Mouse (Mus musculus) forebrain, embryonic 16.5 days (tissue): ENCODE results near the gene Golt1a. TPM values are rescaled to one million over a fixed set of nuclear protein-coding genes. Genes with fewer than 3 reads are reported as not detected.

ENCODE experiments used
- ATAC-seq: fragments of 200-750 bp; cut with Nextera tagmentation; 2 replicates; pipeline ENCODE4 v1.8.0; 2017; ENCODE audit warnings: mild to moderate bottlenecking, moderate library complexity
- H3K27ac ChIP-seq: fragments of 300-500 bp; sonication (generic); 2 replicates; pipeline ENCODE4 v1.5.1; 2014; ENCODE audit warnings: low read length, control low read depth
- H3K27me3 ChIP-seq: fragments of 300-500 bp; sonication (generic); replicated peaks from 2 replicates; pipeline ENCODE4 v1.6.1; 2014; ENCODE audit warnings: low read length; ENCODE audit not compliant: control insufficient read depth, insufficient read depth
- H3K36me3 ChIP-seq: fragments of 300-500 bp; sonication (generic); 2 replicates; pipeline ENCODE4 v1.6.1; 2014; ENCODE audit not compliant: control insufficient read depth, insufficient read depth
- H3K4me1 ChIP-seq: fragments of 300-500 bp; sonication (generic); replicated peaks from 2 replicates; pipeline ENCODE4 v1.6.1; 2014; ENCODE audit warnings: low read length; ENCODE audit not compliant: control insufficient read depth, insufficient read depth
- H3K4me2 ChIP-seq: fragments of 300-500 bp; sonication (generic); 2 replicates; pipeline ENCODE4 v1.6.1; 2014; ENCODE audit warnings: mild to moderate bottlenecking, low read length, control low read depth
- H3K4me3 ChIP-seq: fragments of 300-500 bp; sonication (generic); replicated peaks from 2 replicates; pipeline ENCODE4 v1.5.1; 2014; ENCODE audit warnings: mild to moderate bottlenecking, low read length, control low read depth
- H3K9ac ChIP-seq: fragments of 300-500 bp; sonication (generic); replicated peaks from 2 replicates; pipeline ENCODE4 v1.6.1; 2014; ENCODE audit warnings: low read depth, low read length, control low read depth
- H3K9me3 ChIP-seq: fragments of 300-500 bp; sonication (generic); 2 replicates; pipeline ENCODE4 v1.6.1; 2016; ENCODE audit warnings: low read length; ENCODE audit not compliant: control insufficient read depth
- WGBS: fragments of 180-500 bp; shearing (Covaris S2); extraction: QIAGEN DNeasy Blood & Tissue Kit; methylation state at CpG from one replicate; pipeline ENCODE4 v1.1.7; 2014; 5-methylcytosine and 5-hydroxymethylcytosine counted together
- polyA plus RNA-seq: library from polyadenylated mRNA; unstranded; fragments of >200 nt; fragmentation: Nextera tagmentation; extraction: Ambion mirVana; gene quantifications from 2 replicates; pipeline ENCODE4 v1.2.1, GENCODE M21; 2015

The Golt1a gene
- polyA plus RNA-seq, 1 experiment from 2014 or later, result not detected

GRCm38 (mm10) chr1:133315775-133316174, 6.2 kb downstream of the Golt1a start:
- Histone ChIP-seq H3K4me3 (no peak overlapping the region), H3K9ac (no peak overlapping the region), H3K4me1 (peaks cover 9% of the 10 kb centered on the region), H3K27ac (no peak overlapping the region), H3K36me3 (no peaks in the 10 kb centered on the region), H3K27me3 (no peaks in the 10 kb centered on the region), H3K9me3 (no peaks in the 10 kb centered on the region), H3K4me2 (no peak overlapping the region)
- WGBS, result 88% methylated on average over 6 of the region's 6 CpGs
- no peak for ATAC-seq

DNA sequence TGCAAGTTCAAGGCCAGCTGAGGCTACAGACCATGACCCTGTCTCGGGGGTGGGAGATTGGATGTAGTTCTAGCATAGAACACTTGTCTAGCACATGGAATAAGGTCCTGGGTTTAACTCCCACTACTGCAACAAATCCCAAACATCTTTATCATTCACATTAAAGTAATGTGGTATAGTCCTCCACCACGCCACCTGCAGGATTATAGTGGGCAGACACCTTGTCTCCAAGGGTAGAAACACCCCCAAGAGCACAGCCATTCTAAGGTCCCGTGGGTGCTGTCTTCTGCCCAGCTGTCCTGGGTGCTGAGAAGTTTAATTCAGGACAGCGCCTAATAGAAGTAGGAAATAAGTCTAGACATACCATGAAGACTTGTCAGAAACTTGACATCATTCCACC, 7.0 kb downstream of the Golt1a start:
- H3K4me2 ChIP-seq, result no peak overlapping the region
- no peak overlapping the region for H3K9ac ChIP-seq
- no peak overlapping the region for H3K27ac ChIP-seq
- H3K4me1 ChIP-seq, result peaks cover 12% of the 10 kb centered on the region
- no peaks in the 10 kb centered on the region for H3K9me3 ChIP-seq
- no peaks in the 10 kb centered on the region for H3K27me3 ChIP-seq
- no peak for ATAC-seq
- H3K4me3 ChIP-seq, result no peak overlapping the region
- no peaks in the 10 kb centered on the region for H3K36me3 ChIP-seq
- WGBS, result 84% methylated on average over 4 of the region's 4 CpGs

GRCm38 (mm10) chr1:133317149-133317548, 7.5 kb downstream of the Golt1a start:
- no peak for ATAC-seq
- Histone ChIP-seq H3K27me3 (no peaks in the 10 kb centered on the region), H3K4me3 (no peak overlapping the region), H3K36me3 (no peaks in the 10 kb centered on the region), H3K27ac (no peak overlapping the region), H3K4me2 (no peak overlapping the region), H3K9me3 (no peaks in the 10 kb centered on the region), H3K9ac (no peak overlapping the region), H3K4me1 (peaks cover 9% of the 10 kb centered on the region)
- 81% methylated on average over 1 of the region's 1 CpGs for WGBS

- no peak within 1 kb of the TSS for H3K4me3 ChIP-seq
- ATAC-seq, result peak; percentile 66; the same call in 1 of the 2 replicates
- H3K9ac ChIP-seq, result no peak within 1 kb of the TSS
- H3K36me3 ChIP-seq, result no peaks in the 10 kb centered on the region
- H3K27me3 ChIP-seq, result no peaks in the 10 kb centered on the region
- WGBS, result 74% methylated on average over 13 of the region's 13 CpGs
- H3K4me1 ChIP-seq, result 0 out of 2 replicates have a peak, but pooled peaks cover 3% of the 10 kb centered on the region
- no peak within 1 kb of the TSS for H3K4me2 ChIP-seq
- no peak within 1 kb of the TSS for H3K27ac ChIP-seq
- no peaks in the 10 kb centered on the region for H3K9me3 ChIP-seq
Measured at GRCm38 (mm10) chr1:133321267-133321925, 11.8 kb downstream of the Golt1a start, which contains the start of gene Kiss1. Gene Kiss1, plus strand, starts transcription at chr1:133321875.

- WGBS, result 53% methylated on average over 5 of the region's 5 CpGs
- Histone ChIP-seq H3K9ac (no peak overlapping the region), H3K27ac (no peak overlapping the region), H3K36me3 (no peaks in the 10 kb centered on the region), H3K9me3 (no peaks in the 10 kb centered on the region), H3K4me3 (no peak overlapping the region), H3K4me1 (peaks cover 5% of the 10 kb centered on the region; the same call in 1 of the 2 replicates), H3K4me2 (no peak overlapping the region), H3K27me3 (no peaks in the 10 kb centered on the region)
- ATAC-seq, result no peak
Measured at GRCm38 (mm10) chr1:133323333-133323732, 13.7 kb downstream of the Golt1a start.

GRCm38 (mm10) chr1:133325951-133326350, 16.4 kb downstream of the Golt1a start:
- Histone ChIP-seq H3K4me2 (no peak overlapping the region), H3K27me3 (no peaks in the 10 kb centered on the region; the same call in 1 of the 2 replicates), H3K36me3 (no peaks in the 10 kb centered on the region), H3K4me3 (no peak overlapping the region), H3K9me3 (no peaks in the 10 kb centered on the region), H3K27ac (no peak overlapping the region), H3K9ac (no peak overlapping the region), H3K4me1 (peaks cover 21% of the 10 kb centered on the region)
- 89% methylated on average over 8 of the region's 8 CpGs for WGBS
- no peak for ATAC-seq

- Histone ChIP-seq H3K4me2 (no peak overlapping the region), H3K4me1 (peaks cover 23% of the 10 kb centered on the region), H3K4me3 (no peak overlapping the region), H3K27ac (no peak overlapping the region), H3K27me3 (no peaks in the 10 kb centered on the region; the same call in 1 of the 2 replicates), H3K9ac (no peak overlapping the region), H3K36me3 (no peaks in the 10 kb centered on the region), H3K9me3 (no peaks in the 10 kb centered on the region)
- ATAC-seq, result no peak
- 77% methylated on average over 5 of the region's 5 CpGs for WGBS
Measured at GRCm38 (mm10) chr1:133327094-133327493, 17.5 kb downstream of the Golt1a start.

DNA sequence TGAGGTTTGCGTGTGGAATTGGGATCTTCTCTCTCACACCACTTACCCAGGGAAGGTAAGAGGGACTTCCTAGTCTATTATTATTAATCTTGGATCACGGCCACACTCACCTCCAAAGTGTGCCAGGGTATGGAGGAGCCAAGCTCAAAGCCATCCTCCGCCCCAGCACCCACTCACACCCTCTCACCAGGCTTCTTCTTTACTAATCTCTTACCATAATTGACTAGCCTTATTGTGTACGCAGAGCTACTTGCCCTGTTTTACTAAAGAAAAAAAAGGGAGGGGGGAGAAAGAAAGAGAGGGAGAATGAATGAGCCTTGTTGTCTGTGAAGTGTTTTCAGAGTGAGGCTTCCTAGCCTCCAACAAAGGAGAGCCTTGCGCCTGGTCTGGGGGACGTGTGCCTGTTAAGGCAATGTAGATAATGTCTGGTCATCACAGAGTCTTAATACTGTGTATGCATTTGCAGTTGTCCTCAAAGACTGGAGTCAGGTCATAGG, 18.7 kb downstream of the Golt1a start:
- 19% methylated on average over 6 of the region's 6 CpGs for WGBS
- Histone ChIP-seq H3K9me3 (no peaks in the 10 kb centered on the region), H3K27me3 (no peaks in the 10 kb centered on the region; the same call in 1 of the 2 replicates), H3K9ac (no peak overlapping the region), H3K36me3 (no peaks in the 10 kb centered on the region), H3K4me2 (no peak overlapping the region), H3K27ac (no peak overlapping the region), H3K4me3 (no peak overlapping the region), H3K4me1 (peaks cover 23% of the 10 kb centered on the region)
- 0 out of 2 replicates have a peak, but pooled peaks have one; percentile 41 for ATAC-seq

DNA sequence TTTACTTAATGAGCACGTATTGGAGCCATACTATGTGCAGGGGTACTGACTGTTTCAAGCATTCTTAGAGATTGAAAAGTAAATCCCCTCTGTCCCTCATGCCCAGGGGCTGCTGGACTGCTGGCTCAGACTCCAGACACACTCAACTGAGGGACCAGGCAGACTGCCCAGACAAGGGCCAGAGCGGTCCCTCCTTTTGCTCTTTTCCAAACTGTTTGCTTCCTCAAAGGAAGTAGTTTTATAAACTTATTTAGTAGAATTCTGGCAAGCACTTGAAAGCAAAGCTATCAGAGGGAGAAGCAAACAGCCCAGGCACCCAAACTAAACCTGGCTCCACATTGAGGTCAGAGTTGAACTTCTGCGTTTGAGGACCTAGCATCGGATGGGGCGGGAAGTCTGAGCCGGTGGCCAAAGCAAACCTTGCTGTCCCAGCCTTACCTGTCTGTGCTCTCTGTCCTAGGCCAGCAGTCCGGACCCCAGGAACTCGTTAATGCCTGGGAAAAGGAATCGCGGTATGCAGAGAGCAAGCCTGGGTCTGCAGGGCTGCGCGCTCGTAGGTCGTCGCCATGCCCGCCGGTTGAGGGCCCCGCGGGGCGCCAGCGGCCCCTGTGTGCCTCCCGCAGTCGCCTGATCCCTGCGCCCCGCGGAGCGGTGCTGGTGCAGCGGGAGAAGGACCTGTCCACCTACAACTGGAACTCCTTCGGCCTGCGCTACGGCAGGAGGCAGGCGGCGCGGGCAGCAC, 19.5 kb downstream of the Golt1a start:
- H3K9me3 ChIP-seq, result no peaks in the 10 kb centered on the region
- no peaks in the 10 kb centered on the region for H3K36me3 ChIP-seq
- peaks cover 23% of the 10 kb centered on the region for H3K4me1 ChIP-seq
- no peak overlapping the region for H3K27ac ChIP-seq
- H3K27me3 ChIP-seq, result no peaks in the 10 kb centered on the region; the same call in 1 of the 2 replicates
- WGBS, result 5% methylated on average over 34 of the region's 34 CpGs
- H3K9ac ChIP-seq, result peak overlapping the region; percentile 48
- 0 out of 2 replicates have a peak, but pooled peaks have one; percentile 49 for ATAC-seq
- peak overlapping the region; percentile 32 for H3K4me3 ChIP-seq
- H3K4me2 ChIP-seq, result peak overlapping the region; percentile 59
